Mouse (Mus musculus) cerebellum, adult 2 months (tissue): ENCODE results near the gene Hcar2.

Source experiments
- CTCF ChIP-seq: fragments of 200-500 bp; IDR thresholded peaks from 2 replicates; pipeline ENCODE4 v1.5.1; 2011; ENCODE audit warnings: low read depth, mild to moderate bottlenecking, control low read depth, low read length, moderate library complexity, borderline replicate concordance; ENCODE audit not compliant: insufficient read depth
- POLR2A ChIP-seq: fragments of 200-500 bp; IDR thresholded peaks from 2 replicates; pipeline ENCODE4 v1.6.1; 2011; ENCODE audit warnings: low read length, control low read depth, borderline replicate concordance; ENCODE audit not compliant: insufficient read depth

- TF ChIP-seq CTCF (no peak), POLR2A (no peak)
Measured at GRCm38 (mm10) chr5:123865365-123865764, at the start of gene Hcar2.
